Mouse (Mus musculus): Measurements from ENCODE around the gene Maml3.

DNA sequence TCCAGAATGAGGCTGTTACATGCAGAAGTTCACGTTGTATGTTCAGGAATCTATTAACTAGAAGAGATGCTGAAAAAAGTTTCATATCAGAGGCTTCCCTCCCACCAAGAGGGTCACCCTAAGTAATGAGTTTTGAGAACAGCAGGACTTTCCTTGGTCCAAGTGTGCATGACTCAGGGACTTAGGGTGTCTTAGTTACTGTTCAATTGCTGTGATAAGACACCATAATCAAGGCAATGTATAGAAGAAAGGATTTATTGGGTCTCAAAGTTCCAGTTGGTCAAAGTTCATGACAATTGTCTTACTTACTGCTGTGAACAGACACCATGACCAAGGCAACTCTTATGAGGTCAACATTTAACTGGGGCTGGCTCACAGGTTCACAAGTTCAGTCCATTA is 433.8 kb downstream of the Maml3 start:
- TF ChIP-seq EP300 (IDR thresholded peaks at IDR 0.05) (no peak), CTCF (IDR thresholded peaks at IDR 0.05) (no peak)

Measured in lung, postnatal 0 days (tissue).